Mouse (Mus musculus): Measurements from ENCODE around the gene Chml. TPM values are rescaled to one million over a fixed set of nuclear protein-coding genes. Genes with fewer than 3 reads are reported as not detected.

Chml gene
- total RNA-seq (2023) = 1 to 10 TPM; 6.9 to 7.4 TPM

DNA sequence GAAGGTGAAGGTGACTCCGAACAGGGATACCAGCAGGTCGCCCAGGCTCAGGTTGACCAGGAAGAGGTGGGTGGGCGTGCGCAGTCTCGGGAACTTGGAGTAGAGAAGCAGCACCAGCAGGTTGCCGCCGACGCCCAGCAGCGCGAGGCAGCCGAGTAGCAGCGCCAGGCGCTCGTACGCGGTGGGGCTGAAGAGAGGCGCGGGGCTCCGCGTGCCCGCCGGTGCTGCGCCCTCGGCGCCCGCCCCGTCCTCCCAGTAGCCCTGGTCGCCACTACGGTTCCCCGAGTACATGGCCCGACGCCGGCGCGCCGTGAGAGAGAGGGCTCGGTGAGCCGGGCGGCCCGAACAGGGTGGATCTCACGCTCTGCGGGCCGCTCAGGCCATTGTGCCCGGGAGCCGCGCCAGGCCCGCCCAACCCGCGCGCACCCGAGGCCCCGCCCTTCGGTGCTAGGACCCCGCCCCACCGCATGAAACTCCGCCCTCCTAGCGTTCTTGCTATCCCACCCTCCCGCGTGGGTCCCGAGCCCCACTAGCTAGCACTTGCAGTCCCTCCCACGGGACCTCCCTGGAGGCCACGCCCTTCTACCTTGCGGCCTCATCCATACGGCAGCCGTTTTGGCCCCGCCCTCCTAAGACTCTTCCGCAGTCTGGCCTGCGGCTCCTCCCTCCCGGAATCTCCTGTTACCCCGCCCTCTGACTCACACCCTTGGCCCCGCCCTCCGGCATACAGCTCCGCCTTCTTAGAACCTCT, at the start of gene Chml, which contains the start of gene Opn3:
Gene Chml, minus strand, starts transcription at position 656 of the 751 bp plus-strand sequence.
Gene Opn3, minus strand, starts transcription at position 531 of the 751 bp plus-strand sequence.

GRCm38 (mm10) chr1:175698293-175698692, 5.6 kb upstream of the Chml start, which contains the start of gene Wdr64:
Wdr64 (plus strand) TSS chr1:175698593.

Other genes starting within 250 kb of the Chml start
- gene Rgs7, start 200.4 kb downstream of the Chml start, total RNA-seq (2023) = under 1 TPM; 0.64 to 0.71 TPM
- gene Kmo, start 72.5 kb downstream of the Chml start, total RNA-seq (2023) = 1 to 10 TPM; 4.2 to 4.9 TPM
- 10 to 100 TPM; 30.8 to 31.6 TPM for gene Fh1, start 67.3 kb downstream of the Chml start, total RNA-seq (2023)
- 1 to 10 TPM; 1.2 to 2.8 TPM for gene Opn3, start 125 bp downstream of the Chml start, total RNA-seq (2023)
- not detected for gene Wdr64, start 5.7 kb upstream of the Chml start, total RNA-seq (2023)
- 10 to 100 TPM; 15.9 to 19.7 TPM for gene Exo1, start 187.7 kb upstream of the Chml start, total RNA-seq (2023)
- gene Gm38100, start 227.4 kb upstream of the Chml start, total RNA-seq (2023) = not detected

Data from neutrophil, adult 59 days (primary cell).